Mouse (Mus musculus) ovary, adult 18-20 months (tissue): Measurements from ENCODE around the gene Ugt1a8.

Source experiments
- DNase-seq: peaks from one replicate; pipeline ENCODE4 v3.0.0; 2022; ENCODE audit warnings: low spot score, mixed read lengths

The Ugt1a8 gene

DNA sequence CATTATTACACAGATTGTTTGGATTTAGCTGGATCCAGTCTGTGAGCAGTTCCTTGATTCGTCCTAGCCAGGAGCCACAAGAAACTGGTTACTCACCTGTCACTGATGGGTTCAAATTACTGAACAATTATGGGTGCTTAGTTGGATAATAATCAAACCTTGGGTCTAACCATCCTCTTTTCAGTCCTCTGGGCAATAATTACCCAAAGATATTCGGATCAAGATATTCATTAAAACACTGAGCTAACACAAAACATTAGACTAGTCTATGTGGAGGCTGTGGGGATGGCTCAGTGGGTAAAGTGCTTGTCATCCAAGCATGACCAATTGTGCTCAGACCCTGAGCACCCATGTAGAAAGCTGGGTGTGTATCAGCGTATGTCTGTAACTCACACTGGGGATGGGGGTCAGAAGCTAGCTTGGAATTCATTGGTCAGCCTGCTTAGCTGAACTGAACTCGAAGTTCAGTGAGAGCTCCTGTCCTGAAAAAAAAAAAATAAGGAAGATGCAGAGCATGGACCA, 148.3 kb downstream of the Ugt1a8 start:
- no peak for DNase-seq

DNA sequence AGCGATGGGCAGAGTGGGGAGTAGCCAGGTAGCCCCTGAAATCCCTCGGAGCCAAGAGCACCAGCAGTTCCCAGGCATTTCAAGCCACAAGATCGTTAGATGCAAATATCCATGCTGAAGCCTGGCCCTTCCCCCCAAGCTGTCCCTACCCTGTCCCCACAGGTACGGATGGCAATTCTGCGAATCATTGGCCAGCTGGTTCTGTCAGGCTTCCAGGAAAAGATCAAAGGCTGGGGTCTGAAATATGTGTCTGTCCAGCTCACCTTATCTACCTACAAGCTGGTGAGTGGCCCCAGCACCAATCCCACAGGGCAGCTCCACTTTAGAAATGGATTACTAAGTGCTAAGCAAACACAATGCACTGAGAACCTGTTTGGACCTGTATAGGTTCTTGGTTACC, 149.7 kb downstream of the Ugt1a8 start:
- no peak for DNase-seq

DNA sequence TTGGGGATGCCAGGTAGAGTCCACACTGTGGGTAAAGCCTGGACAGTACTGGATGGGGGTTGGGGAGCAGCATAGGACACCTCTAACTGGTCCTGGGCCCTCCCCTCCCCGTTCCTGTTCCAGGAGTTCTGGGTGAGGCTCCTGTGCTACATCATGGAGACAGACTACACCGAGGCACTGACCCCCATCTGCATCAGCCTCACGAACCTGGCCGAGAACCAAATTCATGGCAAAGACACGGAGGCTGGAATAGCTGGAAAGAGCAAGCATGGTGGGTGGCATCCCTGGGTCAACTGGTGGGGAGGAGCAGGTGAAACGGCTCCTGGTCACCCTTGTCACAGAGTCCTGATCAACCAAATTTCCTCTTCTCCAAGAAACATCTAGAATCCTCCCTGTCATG, 151.2 kb downstream of the Ugt1a8 start:
- no peak for DNase-seq

DNA sequence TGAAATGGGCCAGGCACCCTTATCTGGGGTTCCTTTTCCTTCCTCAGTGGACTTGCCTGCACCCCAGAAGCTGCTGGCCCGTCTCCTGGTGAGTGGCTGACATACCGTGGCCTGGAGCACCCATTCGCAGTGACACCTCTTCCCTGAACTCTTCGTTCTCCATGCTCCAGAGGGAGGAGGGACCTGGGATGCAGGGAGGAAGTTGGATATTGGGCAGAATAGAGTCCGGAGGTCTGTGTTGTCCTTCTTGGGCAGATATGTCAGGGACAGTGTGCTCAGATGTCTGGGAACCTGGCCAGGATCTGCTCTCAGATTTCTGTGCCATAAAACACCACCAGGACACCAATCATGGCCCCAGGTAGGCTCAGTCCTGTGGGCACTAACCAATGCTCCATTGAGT, 152.5 kb downstream of the Ugt1a8 start:
- DNase-seq, result no peak

DNA sequence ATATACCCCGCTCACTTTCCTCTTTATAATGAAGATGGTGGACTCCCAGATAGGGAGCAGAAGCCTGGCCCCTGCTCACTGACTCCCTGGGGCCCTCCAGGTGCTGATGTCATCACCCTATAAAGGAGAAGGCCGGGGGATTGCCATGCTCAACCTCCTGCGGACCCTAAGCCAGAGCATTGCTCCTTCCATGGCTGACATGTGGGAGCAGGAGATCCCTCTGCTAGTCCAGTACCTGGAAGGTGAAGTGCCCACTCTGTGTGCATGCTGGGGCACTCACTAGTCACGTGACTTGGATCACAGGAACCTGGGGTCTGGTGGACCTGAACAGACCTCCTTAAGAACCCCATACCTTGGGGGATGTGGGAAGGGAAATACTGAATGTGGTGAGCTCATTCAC, 153.0 kb downstream of the Ugt1a8 start:
- DNase-seq, result no peak

DNA sequence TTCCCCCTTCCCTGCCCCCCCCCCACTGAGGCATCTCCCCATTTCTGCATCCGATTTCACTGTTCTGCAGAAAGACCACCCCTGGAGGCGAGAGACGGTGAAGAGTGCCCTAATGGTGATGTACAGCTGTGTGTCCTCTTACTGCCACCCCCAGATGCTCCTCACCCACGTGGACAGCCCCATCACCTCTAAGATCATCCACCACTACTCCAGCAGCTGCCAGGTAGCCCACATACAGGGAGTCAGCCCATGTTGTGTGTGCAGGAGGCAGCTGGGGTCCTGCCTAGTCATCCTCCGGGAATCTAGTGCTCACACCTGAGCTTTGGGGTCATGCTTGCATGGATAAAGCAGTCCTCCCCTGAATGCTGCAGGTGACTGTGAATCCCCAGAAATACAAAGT, 156.2 kb downstream of the Ugt1a8 start:
- DNase-seq, result no peak

DNA sequence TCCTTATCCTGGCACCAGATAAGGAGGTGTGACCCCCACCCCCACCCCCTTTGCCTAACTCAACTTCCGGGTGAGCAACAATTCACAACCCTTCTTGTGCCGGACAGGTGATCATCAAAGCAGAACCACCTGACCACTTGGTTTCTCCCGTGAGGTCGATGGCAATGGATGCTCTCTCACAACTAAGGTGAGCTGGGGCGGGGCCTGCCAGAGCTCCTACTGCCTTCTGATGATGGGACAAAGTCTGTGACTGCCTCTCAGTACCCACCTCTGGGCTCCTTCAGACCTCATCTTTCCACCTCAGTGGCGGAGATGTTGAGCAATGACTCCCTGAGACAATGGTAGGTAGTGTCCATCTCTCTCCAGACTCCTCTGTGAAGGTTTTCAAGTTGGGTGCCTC, 158.3 kb downstream of the Ugt1a8 start:
- DNase-seq, result no peak

DNA sequence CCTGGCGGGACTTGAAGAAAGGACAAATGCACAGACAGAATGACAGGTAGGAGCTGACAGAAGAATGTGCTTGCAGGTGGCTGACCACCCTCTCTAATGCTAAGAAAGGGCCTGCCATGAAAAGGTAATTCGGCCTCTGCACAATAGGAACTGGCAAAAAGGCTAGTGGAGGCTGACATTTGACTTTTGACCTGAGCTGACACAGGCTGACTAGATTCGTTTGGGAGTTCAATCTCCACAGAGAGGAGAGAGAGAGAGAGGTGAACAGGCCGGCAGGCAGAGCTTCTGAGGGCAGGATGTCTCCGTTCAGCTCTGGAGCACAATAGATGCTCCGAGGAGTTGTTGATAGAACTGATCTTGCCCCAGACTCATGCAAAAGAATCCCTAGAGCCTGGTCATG, 158.8 kb downstream of the Ugt1a8 start:
- DNase-seq, result no peak

DNA sequence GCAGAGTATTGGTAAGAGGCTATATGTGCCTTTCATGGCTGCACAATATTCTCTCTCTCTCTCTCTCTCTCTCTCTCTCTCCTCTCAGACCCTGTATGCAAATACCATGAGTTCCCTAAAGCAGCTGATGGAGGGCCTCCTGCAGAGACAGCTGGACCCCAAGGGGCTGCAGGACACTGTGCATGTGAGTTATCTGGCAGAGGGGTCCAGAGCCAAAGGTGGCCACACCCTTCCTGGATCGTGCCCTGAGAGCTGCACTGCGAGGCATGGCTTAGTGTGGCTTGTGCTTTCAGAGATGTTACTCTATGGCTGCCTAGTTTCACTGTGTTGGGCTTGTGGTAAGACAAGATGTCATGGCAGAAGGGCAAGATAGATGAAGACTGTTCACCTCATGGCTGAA, 160.0 kb downstream of the Ugt1a8 start:
- no peak for DNase-seq

DNA sequence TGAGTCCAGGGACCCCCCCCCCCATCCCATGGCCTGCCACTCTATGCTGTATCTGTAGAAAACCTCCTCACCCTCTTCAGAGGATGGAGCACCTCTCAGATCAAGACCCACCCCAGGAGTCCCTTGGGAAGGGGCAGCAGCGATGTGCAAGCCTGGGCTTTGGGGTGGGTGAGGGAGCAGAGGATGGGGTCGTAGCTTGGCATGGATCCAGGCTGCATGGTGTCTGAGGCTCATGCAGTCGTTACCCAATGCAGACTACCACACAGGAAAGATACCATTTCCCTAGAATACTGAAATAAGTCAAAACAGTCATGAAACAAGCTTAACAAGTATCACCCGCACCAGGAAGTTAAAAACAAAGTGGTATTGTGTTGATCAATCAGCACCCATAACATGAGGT, 161.0 kb downstream of the Ugt1a8 start:
- no peak for DNase-seq

DNA sequence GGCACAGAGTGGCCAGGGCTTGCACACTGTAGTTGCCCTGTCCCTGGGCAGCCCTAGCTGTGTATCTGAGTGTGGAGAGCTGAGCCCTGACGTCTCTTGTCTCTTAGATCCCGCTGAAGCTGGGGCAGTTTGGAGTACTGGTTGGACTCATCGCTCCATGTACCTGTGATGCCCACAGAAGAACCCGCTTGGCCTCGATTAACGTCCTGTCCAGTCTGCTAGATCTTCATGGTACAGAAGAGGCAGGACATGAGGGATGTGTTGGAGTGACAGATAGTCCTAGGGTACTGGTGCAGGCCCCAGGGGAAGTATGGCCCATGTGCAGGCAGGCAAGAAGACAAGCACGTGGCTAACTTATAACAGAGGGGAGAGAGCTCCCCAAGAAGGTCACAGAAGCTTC, 162.0 kb downstream of the Ugt1a8 start:
- no peak for DNase-seq

DNA sequence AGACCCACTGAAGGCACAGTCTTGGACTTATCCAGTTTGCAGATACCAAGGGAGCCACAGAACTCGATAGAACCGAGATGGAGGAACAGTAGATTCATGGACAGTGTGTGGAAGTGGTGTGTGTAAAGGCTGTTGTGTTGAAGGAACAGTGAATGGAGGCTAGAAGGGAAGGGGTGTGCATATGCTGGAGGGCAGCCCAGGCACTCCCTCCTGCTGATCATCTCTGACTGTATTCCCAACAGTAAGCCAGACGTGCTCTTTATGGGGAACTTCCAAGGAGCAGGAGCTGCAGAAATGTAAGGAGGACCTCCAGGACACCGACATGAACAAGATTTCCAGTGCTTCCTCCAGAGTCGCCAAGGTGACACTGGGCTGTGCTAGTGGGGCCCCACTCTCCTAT, 162.4 kb downstream of the Ugt1a8 start:
- DNase-seq, result no peak

DNA sequence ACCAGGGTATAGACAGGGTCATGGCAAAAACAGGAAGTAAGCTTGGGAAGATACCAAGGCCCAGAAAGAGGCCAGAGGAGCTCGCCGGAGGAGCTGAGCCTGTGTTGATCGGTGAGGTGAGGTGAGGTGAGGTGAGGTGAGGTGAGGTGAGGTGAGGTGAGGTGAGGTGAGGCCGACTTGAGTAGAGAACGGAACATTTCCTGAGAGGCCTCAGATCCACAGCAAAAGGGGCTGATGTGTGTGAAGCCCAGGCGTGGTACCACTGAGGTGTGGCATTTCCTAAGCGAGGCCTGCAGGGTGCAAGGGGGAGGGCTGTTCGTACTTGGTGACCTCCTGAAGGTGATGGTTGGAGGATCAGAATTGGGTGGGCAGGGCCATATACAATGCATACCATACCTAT, 165.5 kb downstream of the Ugt1a8 start:
- DNase-seq, result no peak

DNA sequence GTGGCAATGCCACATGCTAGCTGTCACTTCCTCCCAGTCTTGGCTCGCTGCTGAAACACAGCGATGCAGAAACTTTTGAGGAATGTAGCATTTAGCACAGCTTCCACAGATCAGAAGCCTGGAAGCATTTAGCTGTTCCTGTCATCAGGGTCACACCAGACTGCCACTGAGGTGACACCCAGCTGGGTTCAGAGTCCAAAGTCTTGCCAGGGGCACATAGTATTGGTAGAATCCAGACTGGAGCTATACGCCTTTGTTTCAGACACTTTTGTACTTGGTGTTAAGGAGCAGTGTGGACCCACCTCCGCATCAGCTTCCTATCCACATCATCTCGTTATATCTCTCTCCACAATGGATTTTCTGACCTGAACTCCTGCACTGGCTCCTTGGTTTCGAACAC, 165.9 kb downstream of the Ugt1a8 start:
- DNase-seq, result no peak

DNA sequence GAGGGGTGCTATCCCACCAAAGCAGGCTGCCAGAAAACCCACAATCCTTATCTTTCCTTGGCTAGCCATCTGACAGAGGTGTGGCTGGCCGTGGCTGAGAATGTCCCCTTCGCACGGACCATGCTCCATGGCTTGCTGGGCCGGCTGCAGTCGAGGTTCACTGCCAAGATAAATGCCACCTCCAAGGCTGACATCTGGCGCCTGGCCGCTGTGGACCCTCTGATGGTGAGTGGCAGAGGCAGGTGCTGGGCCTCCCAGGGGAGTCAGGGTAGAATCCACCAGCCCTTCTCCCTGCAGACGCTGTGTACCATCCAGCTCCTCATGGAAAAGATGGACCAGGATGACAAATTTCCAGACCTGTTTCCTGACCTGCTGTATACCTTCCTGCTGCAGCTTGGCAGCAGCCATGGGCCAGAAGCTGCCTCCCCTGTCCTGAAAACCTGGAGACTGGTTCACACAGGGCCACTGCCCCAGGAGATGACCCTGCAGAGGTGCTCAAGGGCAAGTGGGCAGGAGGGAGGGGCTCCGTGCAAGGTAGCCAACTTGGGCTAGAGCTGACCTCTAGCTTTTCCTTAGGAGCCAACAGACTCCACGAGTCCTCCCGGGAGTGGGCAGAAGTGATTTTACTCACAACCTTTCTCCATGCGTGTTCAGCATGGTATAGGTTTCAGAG, 167.3 kb downstream of the Ugt1a8 start:
- no peak for DNase-seq

DNA sequence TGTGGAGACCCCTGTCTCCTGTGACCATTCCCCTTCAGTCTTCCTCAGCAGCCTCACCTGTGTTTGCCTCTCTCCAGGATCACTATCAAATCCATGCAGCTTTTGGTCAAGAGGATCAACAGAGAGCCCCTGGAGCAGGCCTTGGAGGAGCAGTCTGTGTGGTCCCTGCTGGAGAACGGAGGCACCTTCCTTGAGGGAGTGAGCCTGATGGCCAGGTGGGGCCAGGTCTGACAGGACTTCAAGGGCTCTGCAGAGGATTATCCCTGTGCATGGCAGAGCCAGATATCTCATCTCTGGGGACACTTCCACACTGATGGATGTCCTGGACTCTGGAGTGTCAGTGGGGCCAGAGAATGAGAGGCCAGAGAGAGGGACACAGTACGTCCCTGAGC, 167.8 kb downstream of the Ugt1a8 start:
- no peak for DNase-seq

DNA sequence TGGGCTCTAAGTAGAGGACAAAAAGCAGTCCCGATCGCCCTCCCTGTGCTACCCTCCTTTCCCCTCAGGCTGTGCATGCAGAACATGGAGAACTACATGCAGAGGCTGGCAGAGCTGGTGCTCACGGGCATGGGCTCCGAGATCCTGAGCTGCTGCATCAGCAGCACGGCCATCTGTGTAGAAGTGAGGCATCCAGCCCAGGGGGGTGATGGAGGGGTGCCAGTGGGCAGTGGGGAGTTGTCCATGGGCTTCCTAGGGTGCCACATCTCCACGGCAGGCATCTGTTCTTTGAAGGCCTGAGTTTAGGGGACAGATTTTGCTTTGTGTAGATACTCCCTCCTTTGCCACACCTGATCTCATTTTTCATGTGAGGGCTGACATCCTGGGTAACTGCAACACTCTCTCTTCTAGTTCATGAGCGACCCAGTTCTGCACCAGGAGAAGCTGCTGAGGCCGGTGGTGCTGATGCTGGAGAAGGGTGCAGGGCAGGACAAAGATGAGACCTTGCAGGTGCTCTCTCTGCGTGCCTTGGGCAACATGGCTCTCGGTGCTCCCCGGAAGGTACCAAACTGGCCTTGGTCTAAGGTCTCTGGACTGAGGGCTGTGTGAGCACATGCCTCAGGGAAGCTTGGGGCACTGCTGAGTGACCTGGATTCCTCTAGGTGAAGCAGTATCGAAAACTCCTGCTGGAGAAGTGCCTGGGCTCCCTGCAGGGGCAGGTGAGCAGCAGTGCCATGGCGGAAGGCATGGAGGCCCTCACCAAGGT, 168.6 kb downstream of the Ugt1a8 start:
- DNase-seq, result no peak

DNA sequence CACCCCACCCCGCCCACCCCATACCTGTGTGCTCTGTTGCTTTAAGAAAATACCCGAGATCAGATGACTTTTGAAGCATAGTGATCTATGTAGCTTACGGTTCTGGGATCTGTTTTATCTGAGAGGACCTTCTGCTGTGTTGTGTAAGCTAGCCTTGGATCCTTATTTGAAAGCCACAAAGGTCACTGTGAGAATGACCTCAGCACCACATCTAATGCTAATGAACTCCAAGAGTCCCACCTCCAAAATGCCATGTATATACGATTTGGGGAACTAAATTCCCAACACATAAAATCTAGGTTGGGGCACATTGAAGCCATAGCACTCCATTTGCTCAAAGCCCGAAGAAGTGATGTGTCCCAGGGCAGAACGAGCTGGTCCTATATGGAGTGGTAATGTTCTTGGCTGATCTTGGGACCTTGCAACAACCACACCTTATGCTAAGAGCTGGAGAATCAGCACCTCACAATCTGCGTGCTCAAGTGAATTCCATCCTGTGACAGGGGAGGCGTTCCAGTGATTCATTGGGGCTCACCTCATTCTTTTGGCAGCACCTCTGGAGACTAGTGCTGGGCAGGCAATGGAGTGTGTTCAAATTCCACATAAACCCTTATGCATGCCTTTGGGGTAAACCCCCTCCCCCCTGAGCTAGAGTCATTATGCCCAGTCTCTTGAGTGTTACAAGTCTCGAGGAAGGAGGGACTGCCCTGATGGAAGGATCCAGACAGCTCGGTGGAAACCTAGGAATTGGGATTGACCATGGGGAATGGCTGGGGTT, 169.5 kb downstream of the Ugt1a8 start:
- DNase-seq, result peak; percentile 61

DNA sequence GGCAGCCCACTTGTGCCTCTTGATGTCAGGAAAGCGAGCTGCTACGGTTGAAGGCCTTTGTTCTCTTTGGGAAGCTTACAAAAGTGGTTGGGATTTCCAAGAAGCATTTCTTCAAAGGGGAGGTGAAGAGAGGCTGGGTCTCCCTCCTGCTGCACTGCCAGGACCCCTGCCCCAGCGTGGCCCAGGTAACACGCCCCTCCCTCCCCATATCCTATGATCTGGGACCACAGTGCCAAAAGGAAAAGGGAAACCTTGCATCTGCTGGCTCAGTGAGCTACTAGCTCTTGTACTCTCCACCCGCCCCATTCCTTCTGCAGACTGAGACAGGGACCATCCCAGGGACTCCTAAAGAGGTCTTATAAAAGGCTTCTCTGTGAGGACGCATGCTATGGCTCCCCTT, 170.1 kb downstream of the Ugt1a8 start:
- DNase-seq, result no peak

DNA sequence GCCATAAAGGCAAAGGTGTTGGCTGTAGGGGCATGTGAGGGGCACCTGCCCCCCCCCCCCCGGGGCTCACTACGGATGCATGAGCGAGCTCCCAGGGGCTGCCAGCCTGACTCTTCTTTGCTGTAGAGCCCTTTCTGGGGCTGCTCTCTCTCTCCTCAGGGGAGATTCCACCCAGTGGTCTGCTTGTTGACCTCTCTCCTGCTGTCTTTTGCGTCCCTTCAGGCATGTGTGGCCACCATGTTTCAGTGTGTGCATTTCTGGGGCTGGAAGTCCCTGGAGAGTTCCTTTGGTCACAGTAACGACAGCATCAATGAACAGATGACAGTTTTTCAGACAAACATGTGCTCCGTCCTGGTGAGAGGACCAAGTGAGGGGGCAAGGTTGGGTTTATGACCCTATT, 170.7 kb downstream of the Ugt1a8 start:
- DNase-seq, result no peak

DNA sequence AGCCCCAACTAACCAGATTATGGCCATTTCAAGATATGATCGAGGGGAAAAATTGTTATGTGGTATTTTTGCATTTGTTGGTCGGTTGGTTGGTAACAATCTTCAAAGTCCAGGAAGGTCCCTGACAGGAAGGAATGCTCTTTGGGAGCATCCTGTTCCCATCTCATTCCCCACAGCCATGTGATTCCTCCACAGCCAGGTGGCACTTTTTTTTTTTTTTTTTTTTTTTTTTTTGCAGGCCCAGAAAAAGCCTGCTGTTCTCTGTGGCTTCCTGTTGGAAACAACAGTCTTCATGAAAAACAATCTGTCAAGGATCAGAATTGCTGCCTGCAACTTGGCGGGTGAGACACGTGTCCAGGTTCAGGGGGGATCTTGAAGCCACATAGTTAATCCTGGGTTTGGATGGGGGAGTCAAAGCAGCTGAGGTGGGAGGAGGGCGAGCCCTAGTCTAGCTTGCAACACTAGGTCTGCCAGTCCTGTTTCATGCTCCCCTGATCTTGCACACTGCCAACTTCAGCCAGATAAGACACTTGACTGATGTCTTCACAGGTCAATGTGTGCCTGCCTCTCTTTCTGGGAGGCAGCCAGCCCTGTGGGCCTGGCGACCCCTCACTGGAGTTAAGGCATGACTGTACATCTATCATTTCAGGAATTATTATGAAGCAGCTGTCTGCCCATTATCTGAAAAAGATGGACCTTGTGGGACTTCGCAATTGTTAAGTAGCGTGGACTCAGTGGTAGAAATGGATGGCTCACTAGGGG, 171.4 kb downstream of the Ugt1a8 start:
- peak; percentile 95 for DNase-seq

DNA sequence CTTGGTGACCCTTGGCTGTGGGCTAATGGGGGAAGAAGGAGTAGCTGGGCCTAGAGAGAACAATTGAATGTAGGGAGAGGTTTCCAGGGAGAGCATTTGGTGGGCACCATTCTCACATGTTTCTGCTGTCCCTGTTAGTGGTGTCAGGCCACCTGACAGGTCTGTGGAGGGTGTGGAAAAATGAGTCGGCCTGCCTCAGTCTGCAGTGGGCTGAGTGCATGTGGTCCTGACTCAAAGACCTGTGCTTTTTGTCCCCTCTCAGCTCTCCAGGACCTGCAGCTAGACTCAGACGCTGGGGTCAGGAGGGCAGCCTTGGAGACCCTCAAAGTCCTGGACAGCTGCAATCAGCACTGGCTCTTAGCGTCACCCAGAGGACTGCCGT, 172.0 kb downstream of the Ugt1a8 start:
- DNase-seq, result no peak
